Mouse (Mus musculus) v-Abl transformed pro-B cells (cell line): ENCODE measurements around the gene Rxra.

Experiments used
- in situ Hi-C, 2 experiments: fragments of 400-800 bp; cut with MboI; formaldehyde crosslinking; loops; one replicate each; pipeline ENCODE4 v1.15.1; 2025; ENCODE audit not compliant: unreplicated experiment in 2 of 2

The Rxra gene

GRCm38 (mm10) chr2:27676106-27676477 is at the start of gene Rxra:
Gene Rxra (plus strand): TSS chr2:27676440.
- in situ Hi-C loops, result no loop called here

- in situ Hi-C loops, result no loop called here
These were observed 49.6 kb upstream of the Rxra start for GRCm38 (mm10) chr2:27626604-27627003.

GRCm38 (mm10) chr2:27630601-27631285 is 45.5 kb upstream of the Rxra start:
- in situ Hi-C loops, result no loop called here

- in situ Hi-C loops, result no loop called here
These were observed 42.8 kb upstream of the Rxra start for GRCm38 (mm10) chr2:27633471-27633870.

DNA sequence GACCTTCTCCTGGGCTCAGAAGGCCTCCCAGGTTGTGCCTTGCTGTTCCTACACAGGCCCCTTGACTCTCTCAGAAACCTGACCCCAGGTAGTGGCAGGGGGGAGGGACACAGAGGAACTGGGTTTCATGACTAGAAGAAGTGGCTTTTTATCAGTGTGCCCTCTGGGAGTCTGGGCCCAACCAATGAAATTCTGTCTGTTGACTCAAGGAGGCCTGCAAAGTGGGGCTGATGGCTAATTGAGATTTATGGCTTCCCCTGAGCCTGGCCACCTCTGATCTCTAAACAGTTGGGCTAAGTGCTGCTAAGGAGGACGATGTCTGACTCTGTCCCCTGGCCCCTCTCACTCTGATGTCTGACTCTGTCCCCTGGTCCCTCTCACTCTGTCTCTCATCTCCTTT is 42.2 kb upstream of the Rxra start:
- in situ Hi-C loops, result no loop called here

DNA sequence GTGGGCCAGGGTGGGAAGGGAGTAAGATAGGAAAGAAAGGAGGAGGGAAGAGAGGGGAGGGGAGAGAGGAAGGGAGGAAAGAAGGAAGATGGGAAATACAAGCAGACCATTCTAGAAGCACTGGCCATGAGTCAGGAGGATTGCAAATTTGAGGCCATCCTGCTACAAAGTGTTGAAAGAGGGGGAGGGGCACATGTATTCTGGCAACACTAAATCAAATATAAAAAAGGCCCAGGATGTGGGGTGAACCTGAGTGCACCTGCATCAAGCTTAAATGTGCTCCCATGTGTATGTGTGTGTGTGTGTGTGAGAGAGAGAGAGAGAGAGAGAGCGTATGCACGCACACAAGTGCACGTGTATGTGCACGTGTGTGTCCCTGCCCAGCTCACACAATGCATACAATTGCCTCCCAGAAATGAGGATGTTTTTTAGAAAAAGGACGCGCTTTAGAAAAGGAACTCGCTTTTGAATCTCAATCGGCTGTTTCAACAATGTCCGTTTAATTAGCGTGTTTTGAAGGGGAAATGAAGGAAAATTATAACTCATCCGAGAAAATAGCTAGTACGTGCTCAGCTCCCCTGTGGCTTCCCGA is 41.0 kb upstream of the Rxra start:
- in situ Hi-C loops, result no loop called here

DNA sequence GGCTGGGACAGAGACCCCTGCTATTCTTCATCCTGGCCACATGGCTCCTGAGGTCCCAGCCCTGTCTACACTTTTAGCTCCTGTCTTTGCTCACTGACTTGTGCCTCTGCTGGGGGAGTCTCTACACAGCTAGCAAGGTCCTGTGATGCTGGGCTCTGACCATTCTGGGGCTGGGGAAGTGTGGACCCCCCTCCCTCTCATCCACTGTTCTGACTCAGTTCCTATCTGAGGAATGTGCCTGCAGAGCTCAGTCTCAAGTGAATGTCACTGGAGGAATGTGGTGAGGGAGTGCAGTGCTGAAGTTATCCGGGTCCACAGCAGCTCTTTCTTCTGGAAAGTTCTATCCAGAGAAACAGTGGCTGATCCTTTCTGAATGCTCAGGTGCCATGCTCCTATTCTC is 39.4 kb upstream of the Rxra start:
- in situ Hi-C loops, result no loop called here

DNA sequence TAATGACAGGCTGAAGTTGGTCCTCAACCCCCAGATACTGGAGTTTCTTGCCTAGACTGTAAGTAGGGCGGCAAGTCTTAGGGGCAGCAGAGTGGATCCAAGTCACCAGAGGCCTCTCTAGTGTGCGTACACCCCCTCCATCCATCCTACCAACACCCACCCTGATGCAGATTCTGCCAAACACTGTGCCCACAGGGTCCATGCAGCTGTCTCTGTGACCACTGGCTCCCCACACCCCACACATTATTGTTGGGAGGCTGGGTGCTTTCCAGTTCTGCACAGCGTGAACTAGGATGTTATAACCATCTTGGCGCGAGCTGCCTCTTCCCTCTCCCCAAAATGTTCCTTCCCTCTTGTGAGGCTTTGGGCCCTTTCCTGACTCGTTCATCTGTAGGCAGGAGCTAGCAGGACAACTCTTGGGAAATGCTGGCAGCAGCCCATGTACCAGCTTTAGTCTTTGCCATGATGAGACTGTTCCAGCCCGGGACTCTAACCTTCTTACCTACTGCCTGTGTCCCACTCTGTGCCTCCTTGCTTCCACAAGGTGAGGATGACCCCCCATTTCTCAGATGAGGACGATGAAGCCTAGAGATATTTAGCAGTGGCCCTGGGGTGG is 38.9 kb upstream of the Rxra start:
- in situ Hi-C loops, result no loop called here

GRCm38 (mm10) chr2:27639631-27640334 is 36.5 kb upstream of the Rxra start:
- in situ Hi-C loops, result no loop called here

DNA sequence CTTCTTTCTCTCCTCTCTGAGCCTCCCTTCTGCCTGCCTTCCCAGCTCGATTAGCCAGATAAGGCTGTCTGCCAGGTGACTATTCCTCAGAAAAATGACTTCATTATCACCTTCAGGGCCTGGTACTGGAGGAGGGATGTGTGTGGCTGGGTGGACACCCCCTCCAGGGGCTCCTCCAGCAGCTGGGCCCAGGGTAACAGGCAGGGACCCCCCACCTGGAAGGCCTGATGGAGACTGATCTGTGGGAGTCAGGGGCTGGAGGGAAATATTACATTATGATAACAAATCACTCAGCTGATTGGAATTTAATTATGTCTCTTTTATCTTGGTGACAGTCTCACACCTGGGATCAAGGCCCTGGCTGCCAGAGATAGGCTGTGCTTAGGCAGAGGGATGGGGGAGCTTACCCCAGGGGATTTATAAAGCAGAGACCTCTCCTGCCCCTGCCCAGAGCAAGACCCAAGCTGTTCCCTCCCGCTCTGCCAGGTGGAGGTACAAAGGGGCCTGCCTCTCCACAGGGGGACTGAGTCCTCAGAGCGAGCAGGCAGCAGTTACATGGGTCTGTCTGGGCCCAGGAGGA is 35.2 kb upstream of the Rxra start:
- in situ Hi-C loops, result no loop called here

- in situ Hi-C loops, result no loop called here
These were observed 31.6 kb upstream of the Rxra start for GRCm38 (mm10) chr2:27644547-27645120.

DNA sequence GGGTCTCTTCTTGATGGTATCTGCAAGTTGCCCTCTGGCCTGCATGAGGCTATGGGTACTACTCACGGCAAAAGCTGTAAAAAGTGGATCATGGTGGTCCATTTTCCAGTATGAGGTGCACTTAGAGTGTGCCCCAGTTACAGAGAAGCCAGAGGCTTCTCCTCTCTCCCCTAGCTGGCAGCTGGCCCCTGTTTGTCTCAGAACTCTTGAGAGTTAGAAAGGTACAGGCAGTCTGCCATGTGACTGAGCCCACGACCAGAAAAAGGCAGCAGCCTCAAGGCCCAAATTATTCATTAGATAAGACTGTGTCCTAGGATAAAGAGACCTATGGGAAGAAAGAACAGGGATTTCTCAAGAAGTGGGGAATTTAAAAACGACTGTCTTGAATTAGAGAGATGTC is 30.8 kb upstream of the Rxra start:
- in situ Hi-C loops, result no loop called here

DNA sequence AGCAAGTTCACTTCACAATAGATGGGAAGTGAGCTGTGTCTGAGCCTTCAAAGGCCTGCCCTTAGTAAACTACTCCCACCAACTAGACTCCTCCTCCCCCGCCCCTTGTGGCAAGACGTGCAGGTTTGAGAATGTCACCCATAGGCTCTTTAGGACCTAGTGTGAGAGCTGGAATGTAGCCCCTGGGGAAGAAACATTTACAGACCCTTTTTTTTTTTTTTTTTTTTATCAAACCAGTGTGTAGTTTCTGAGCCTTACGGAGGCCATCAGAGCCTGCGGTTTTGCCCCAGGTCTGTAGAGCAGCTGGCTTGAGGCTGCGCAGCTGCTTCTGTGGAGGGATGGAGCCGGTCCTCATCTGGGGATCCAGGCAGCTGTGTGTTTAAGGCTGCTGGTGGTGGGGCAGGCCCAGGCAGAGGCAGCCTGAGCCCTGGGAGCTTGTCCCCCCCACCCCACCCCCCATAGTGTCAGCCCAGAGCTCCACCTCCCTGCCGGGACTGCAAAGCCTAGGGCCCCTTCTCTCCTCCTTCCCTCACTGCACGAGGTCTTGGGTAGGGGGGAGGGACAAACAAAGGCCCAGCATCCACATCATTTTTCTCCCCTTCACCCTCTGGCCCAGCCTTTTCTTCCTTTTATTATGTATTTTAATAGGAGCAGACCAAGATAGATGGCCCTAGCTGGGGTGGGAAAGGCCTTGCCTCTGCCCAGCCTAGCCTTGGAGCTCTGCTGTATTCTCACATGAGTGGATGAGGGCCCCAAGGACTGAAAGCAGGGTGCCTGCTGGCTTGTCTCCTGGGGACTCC is 26.2 kb upstream of the Rxra start:
- in situ Hi-C loops, result no loop called here

- in situ Hi-C loops, result no loop called here
These were observed 25.2 kb upstream of the Rxra start for GRCm38 (mm10) chr2:27650991-27651390.

- in situ Hi-C loops, result no loop called here
These were observed 22.7 kb upstream of the Rxra start for GRCm38 (mm10) chr2:27653496-27654030.

GRCm38 (mm10) chr2:27654321-27655232 is 21.7 kb upstream of the Rxra start:
- in situ Hi-C loops, result no loop called here

- in situ Hi-C loops, result no loop called here
These were observed 19.7 kb upstream of the Rxra start for GRCm38 (mm10) chr2:27656576-27656975.

DNA sequence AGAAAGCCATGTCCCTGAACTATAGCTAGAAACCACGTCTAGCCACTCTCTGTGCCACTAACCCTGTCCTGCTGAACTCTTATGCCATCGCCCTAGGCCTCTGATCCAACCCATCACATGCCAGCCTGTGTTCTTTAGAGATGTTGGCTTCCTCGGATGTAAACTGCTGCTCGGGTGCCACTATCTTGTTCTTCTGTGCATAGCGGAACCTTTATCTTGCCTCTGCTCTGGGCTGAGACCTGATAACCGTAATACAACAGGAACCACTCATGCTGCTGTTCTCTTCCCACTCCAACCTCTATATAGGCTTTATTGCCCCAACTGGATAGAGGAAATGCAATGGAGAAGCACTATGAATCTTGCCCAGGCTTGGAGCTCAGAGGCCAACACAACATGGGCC is 11.0 kb upstream of the Rxra start:
- in situ Hi-C loops, result no loop called here

DNA sequence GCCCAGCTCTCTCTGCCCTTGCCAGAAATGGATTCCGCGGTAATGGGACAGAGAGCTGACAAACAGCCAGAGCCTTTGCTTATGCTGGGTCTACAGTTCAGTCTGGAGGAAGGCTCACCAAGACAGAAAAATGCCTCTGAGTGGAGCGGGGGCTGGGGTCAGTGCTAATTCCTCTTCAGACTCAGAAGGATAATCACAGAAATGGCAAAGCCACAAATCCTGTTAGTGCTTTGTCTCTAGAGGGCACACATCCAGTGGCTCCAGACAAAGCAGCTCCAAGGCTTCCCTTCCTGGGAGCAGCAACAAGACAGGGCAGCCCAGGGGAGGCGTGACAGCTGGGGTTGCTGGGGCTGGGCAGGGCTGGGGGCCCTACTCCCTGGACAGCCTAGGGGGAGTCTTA is 9.5 kb upstream of the Rxra start:
- in situ Hi-C loops, result no loop called here
